Mouse (Mus musculus) embryonic facial prominence, embryonic 10.5 days (tissue): ENCODE data around the gene Mrpl27. TPM values are rescaled to one million over a fixed set of nuclear protein-coding genes. Genes with fewer than 3 reads are reported as not detected.
A peak's percentile ranks its signal among the peaks of the same experiment; 100 is the strongest.
"Not testable (repeated sequence)": the region's sequence is repeated elsewhere in the genome, so short reads cannot be mapped to it uniquely, and the experiment has no call there.

Source experiments
- DNase-seq: peaks from one replicate; pipeline ENCODE4 v3.0.0-alpha.2; 2017; ENCODE audit warnings: low spot score
- H3K27ac ChIP-seq: fragments of 300-500 bp; sonication (generic); replicated peaks from 2 replicates; pipeline ENCODE4 v1.5.1; 2016; ENCODE audit warnings: mild to moderate bottlenecking
- H3K27me3 ChIP-seq: fragments of 300-500 bp; sonication (generic); replicated peaks from 2 replicates; pipeline ENCODE4 v1.6.1; 2016; ENCODE audit warnings: low read depth, mild to moderate bottlenecking; ENCODE audit not compliant: poor library complexity, severe bottlenecking
- H3K36me3 ChIP-seq: fragments of 300-500 bp; sonication (generic); replicated peaks from 2 replicates; pipeline ENCODE4 v1.6.1; 2016; ENCODE audit warnings: mild to moderate bottlenecking, moderate library complexity
- H3K4me1 ChIP-seq: fragments of 300-500 bp; sonication (generic); 2 replicates; pipeline ENCODE4 v1.6.1; 2016
- H3K4me3 ChIP-seq: fragments of 300-500 bp; sonication (generic); 2 replicates; pipeline ENCODE4 v1.5.1; 2016; ENCODE audit warnings: mild to moderate bottlenecking, moderate library complexity
- H3K9me3 ChIP-seq: fragments of 300-500 bp; sonication (generic); 2 replicates; pipeline ENCODE4 v1.6.1; 2016; ENCODE audit warnings: mild to moderate bottlenecking
- WGBS: fragments of 180-500 bp; shearing (Covaris S2); methylation state at CpG from one replicate; pipeline ENCODE4 v1.1.7; 2016; 5-methylcytosine and 5-hydroxymethylcytosine counted together
- polyA plus RNA-seq: library from polyadenylated mRNA; unstranded; fragments of >200 nt; fragmentation: Nextera tagmentation; extraction: Ambion mirVana; gene quantifications from 2 replicates; pipeline ENCODE4 v1.2.1, GENCODE M21; 2016

The Mrpl27 gene
- polyA plus RNA-seq, 1 experiment from 2014 or later = 153 TPM

- no peaks in the 10 kb centered on the region for H3K27me3 ChIP-seq
- peaks cover 17% of the 10 kb centered on the region for H3K4me1 ChIP-seq
- H3K27ac ChIP-seq = no peak overlapping the region
- 95% methylated on average over 5 of the region's 5 CpGs for whole genome bisulfite sequencing
- peaks cover 58% of the 10 kb centered on the region for H3K36me3 ChIP-seq
- DNase-seq = no peak
- no peaks in the 10 kb centered on the region for H3K9me3 ChIP-seq
- H3K4me3 ChIP-seq = no peak overlapping the region
Measured at GRCm38 (mm10) chr11:94631969-94632368, 21.6 kb upstream of the Mrpl27 start.

GRCm38 (mm10) chr11:94632988-94633387 is 20.6 kb upstream of the Mrpl27 start:
- Histone ChIP-seq H3K4me1 (peaks cover 17% of the 10 kb centered on the region), H3K9me3 (no peaks in the 10 kb centered on the region), H3K27me3 (no peaks in the 10 kb centered on the region), H3K4me3 (no peak overlapping the region), H3K36me3 (peaks cover 68% of the 10 kb centered on the region), H3K27ac (no peak overlapping the region)
- DNase-seq = no peak
- WGBS = 90% methylated on average over 8 of the region's 8 CpGs

- Histone ChIP-seq H3K4me1 (peaks cover 14% of the 10 kb centered on the region), H3K9me3 (no peaks in the 10 kb centered on the region), H3K4me3 (no peak overlapping the region), H3K36me3 (peaks cover 82% of the 10 kb centered on the region), H3K27ac (no peak overlapping the region), H3K27me3 (no peaks in the 10 kb centered on the region)
- 89% methylated on average over 5 of the region's 5 CpGs for WGBS
- no peak for DNase-seq
Measured at GRCm38 (mm10) chr11:94634431-94634830, 19.1 kb upstream of the Mrpl27 start.

GRCm38 (mm10) chr11:94644461-94645219 is 8.9 kb upstream of the Mrpl27 start:
- Histone ChIP-seq H3K27ac (no peak overlapping the region), H3K4me3 (no peak overlapping the region), H3K36me3 (peaks cover 99% of the 10 kb centered on the region), H3K4me1 (peaks cover 5% of the 10 kb centered on the region; the same call in 1 of the 2 replicates), H3K9me3 (no peaks in the 10 kb centered on the region), H3K27me3 (no peaks in the 10 kb centered on the region)
- DNase-seq = no peak
- WGBS = 85% methylated on average over 8 of the region's 8 CpGs

- WGBS = 97% methylated on average over 4 of the region's 4 CpGs
Measured at GRCm38 (mm10) chr11:94646457-94646856, 7.1 kb upstream of the Mrpl27 start.

GRCm38 (mm10) chr11:94651241-94651640 is 2.3 kb upstream of the Mrpl27 start:
- peaks cover 62% of the 10 kb centered on the region for H3K36me3 ChIP-seq
- WGBS = 90% methylated on average over 7 of the region's 7 CpGs

More at GRCm38 (mm10) chr11:94646457-94646856, 7.1 kb upstream of the Mrpl27 start:
- Histone ChIP-seq H3K27ac (no peak overlapping the region), H3K4me1 (peaks cover 6% of the 10 kb centered on the region; the same call in 1 of the 2 replicates), H3K9me3 (no peaks in the 10 kb centered on the region), H3K36me3 (peaks cover 97% of the 10 kb centered on the region), H3K4me3 (no peak overlapping the region), H3K27me3 (no peaks in the 10 kb centered on the region)
- no peak for DNase-seq

GRCm38 (mm10) chr11:94652973-94653372 is 594 bp upstream of the Mrpl27 start:
- 48% methylated on average over 8 of the region's 8 CpGs for WGBS
- peak overlapping the region; percentile 97 for H3K27ac ChIP-seq
- no peaks in the 10 kb centered on the region for H3K9me3 ChIP-seq

More at GRCm38 (mm10) chr11:94651241-94651640, 2.3 kb upstream of the Mrpl27 start:
- not testable (repeated sequence) for H3K9me3 ChIP-seq, DNase-seq, H3K4me3 ChIP-seq, H3K27ac ChIP-seq, H3K27me3 ChIP-seq
- H3K4me1 ChIP-seq = peaks cover 25% of the 10 kb centered on the region

GRCm38 (mm10) chr11:94661344-94661743 is 7.8 kb downstream of the Mrpl27 start:
- DNase-seq = no peak
- Histone ChIP-seq H3K27me3 (no peaks in the 10 kb centered on the region), H3K4me3 (no peak overlapping the region), H3K36me3 (peaks cover 97% of the 10 kb centered on the region), H3K27ac (no peak overlapping the region), H3K4me1 (no peaks in the 10 kb centered on the region), H3K9me3 (no peaks in the 10 kb centered on the region)
- WGBS = 54% methylated on average over 1 of the region's 1 CpGs

More at GRCm38 (mm10) chr11:94652973-94653372, 594 bp upstream of the Mrpl27 start:
- peaks cover 25% of the 10 kb centered on the region for H3K4me1 ChIP-seq
- H3K36me3 ChIP-seq = peaks cover 62% of the 10 kb centered on the region
- no peak for DNase-seq
- H3K27me3 ChIP-seq = no peaks in the 10 kb centered on the region
- H3K4me3 ChIP-seq = peak overlapping the region; percentile 77

- Histone ChIP-seq H3K9me3 (no peaks in the 10 kb centered on the region), H3K4me1 (no peaks in the 10 kb centered on the region), H3K27ac (no peak overlapping the region), H3K36me3 (peaks cover 98% of the 10 kb centered on the region), H3K4me3 (no peak overlapping the region), H3K27me3 (no peaks in the 10 kb centered on the region)
- 91% methylated on average over 6 of the region's 6 CpGs for WGBS
- no peak for DNase-seq
Measured at GRCm38 (mm10) chr11:94665281-94665680, 11.7 kb downstream of the Mrpl27 start.

GRCm38 (mm10) chr11:94674984-94675383 is 21.4 kb downstream of the Mrpl27 start:
- peaks cover 48% of the 10 kb centered on the region for H3K4me1 ChIP-seq
- H3K27me3 ChIP-seq = no peaks in the 10 kb centered on the region
- DNase-seq = no peak
- WGBS = 87% methylated on average over 5 of the region's 5 CpGs
- 0 out of 2 replicates have a peak overlapping the region, but pooled peaks have one; percentile 95 for H3K4me3 ChIP-seq
- H3K27ac ChIP-seq = no peak overlapping the region
- peaks cover 27% of the 10 kb centered on the region for H3K36me3 ChIP-seq
- H3K9me3 ChIP-seq = no peaks in the 10 kb centered on the region

- Histone ChIP-seq H3K4me1 (peaks cover 48% of the 10 kb centered on the region), H3K9me3 (no peaks in the 10 kb centered on the region), H3K27ac (no peak overlapping the region), H3K27me3 (no peaks in the 10 kb centered on the region), H3K36me3 (peaks cover 22% of the 10 kb centered on the region), H3K4me3 (peak overlapping the region; percentile 95; the same call in 1 of the 2 replicates)
- WGBS = 82% methylated on average over 5 of the region's 5 CpGs
- DNase-seq = no peak
Measured at GRCm38 (mm10) chr11:94675446-94675845, 21.9 kb downstream of the Mrpl27 start.

GRCm38 (mm10) chr11:94676308-94676707 is 22.7 kb downstream of the Mrpl27 start:
- Histone ChIP-seq H3K27me3 (no peaks in the 10 kb centered on the region), H3K4me3 (peak overlapping the region; percentile 95), H3K36me3 (peaks cover 15% of the 10 kb centered on the region), H3K4me1 (peaks cover 48% of the 10 kb centered on the region), H3K27ac (peak overlapping the region; percentile 98), H3K9me3 (no peaks in the 10 kb centered on the region)
- 49% methylated on average over 4 of the region's 4 CpGs for WGBS
- no peak for DNase-seq
